Mouse (Mus musculus): ENCODE measurements around the gene Hmces. TPM values are rescaled to one million over a fixed set of nuclear protein-coding genes. Genes with fewer than 3 reads are reported as not detected.

Gene Hmces
- polyA plus RNA-seq, 1 experiment from 2014 or later: 34.1 TPM

GRCm38 (mm10) chr6:87982506-87982905, 68.8 kb downstream of the Hmces start:
- WGBS: 73% methylated on average over 9 of the region's 9 CpGs
- Histone ChIP-seq H3K4me1 (replicated peaks) (peaks cover 24% of the 10 kb centered on the region), H3K27me3 (no peaks in the 10 kb centered on the region), H3K27ac (replicated peaks) (no peak overlapping the region; the same call in 1 of the 2 replicates), H3K4me3 (peak overlapping the region; percentile 99), H3K9ac (peak overlapping the region; percentile 96), H3K9me3 (no peaks in the 10 kb centered on the region), H3K36me3 (peaks cover 36% of the 10 kb centered on the region), H3K4me2 (peak overlapping the region; percentile 81)
- no peak for ATAC-seq (ENCODE audit: low read depth)

Small RNA genes lying within 50 kb of the gene (microRNA-seq; reads per million reads assigned to microRNA genes)
- 0.74 reads per million for gene Gm47286

Other genes with a start within 250 kb of the Hmces start
- gene Aplf, start 241.7 kb upstream of the Hmces start, polyA plus RNA-seq (2015; fragmentation: Nextera tagmentation; extraction: Ambion mirVana): 8.9 and 12.3 TPM in 2 replicates
- gene Efcc1, start 183.1 kb upstream of the Hmces start, polyA plus RNA-seq (2015; fragmentation: Nextera tagmentation; extraction: Ambion mirVana): 4.3 TPM in 2 replicates
- gene Gp9, start 135.9 kb upstream of the Hmces start, polyA plus RNA-seq (2015; fragmentation: Nextera tagmentation; extraction: Ambion mirVana): 0.94 and 1.1 TPM in 2 replicates
- gene Rab43, start 101.8 kb upstream of the Hmces start, polyA plus RNA-seq (2015; fragmentation: Nextera tagmentation; extraction: Ambion mirVana): 8.8 and 9.2 TPM in 2 replicates
- 3.0 and 4.5 TPM in 2 replicates for gene Gm45140, start 78.1 kb upstream of the Hmces start, polyA plus RNA-seq (2015; fragmentation: Nextera tagmentation; extraction: Ambion mirVana)
- gene Isy1, start 75.1 kb upstream of the Hmces start, polyA plus RNA-seq (2015; fragmentation: Nextera tagmentation; extraction: Ambion mirVana): 28.9 and 31.0 TPM in 2 replicates
- 571 and 620 TPM in 2 replicates for gene Cnbp, start 62.8 kb upstream of the Hmces start, polyA plus RNA-seq (2015; fragmentation: Nextera tagmentation; extraction: Ambion mirVana)
- gene Copg1, start 26.1 kb upstream of the Hmces start, polyA plus RNA-seq (2015; fragmentation: Nextera tagmentation; extraction: Ambion mirVana): 166 and 172 TPM in 2 replicates
- gene H1fx, start 67.7 kb downstream of the Hmces start, polyA plus RNA-seq (2015; fragmentation: Nextera tagmentation; extraction: Ambion mirVana): 31.1 and 43.6 TPM in 2 replicates
- 324 and 327 TPM in 2 replicates for gene Rab7, start 131.3 kb downstream of the Hmces start, polyA plus RNA-seq (2015; fragmentation: Nextera tagmentation; extraction: Ambion mirVana)
- gene Rpn1, start 170.5 kb downstream of the Hmces start, polyA plus RNA-seq (2015; fragmentation: Nextera tagmentation; extraction: Ambion mirVana): 286 and 299 TPM in 2 replicates